Comparison of ENCODE assay signal across 20 mouse cellular contexts in the genomic region with DNA sequence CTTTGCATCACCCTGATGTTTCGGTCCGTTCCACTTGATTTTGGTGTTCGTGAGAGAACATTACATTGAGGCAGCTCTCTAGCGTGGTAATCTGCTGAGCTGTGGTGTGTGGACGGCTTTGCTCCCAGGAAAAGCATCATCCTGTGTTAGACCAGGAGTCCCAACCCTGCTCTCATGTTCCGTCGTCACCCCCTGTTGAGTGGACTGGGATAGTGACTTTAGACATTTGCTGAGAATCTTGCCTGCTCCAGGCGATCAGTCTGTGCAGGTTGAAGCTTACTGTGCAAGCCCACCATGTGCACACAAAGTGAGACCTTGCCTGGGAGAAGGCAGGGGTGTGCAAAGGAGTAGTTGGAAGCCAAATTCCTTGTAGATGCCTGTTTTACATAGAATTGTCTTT.
DNase-seq lines count a peak whose midpoint lies in the region; ATAC-seq and TF ChIP-seq lines count a peak whose summit lies in the region.
"Had no signal": no experiment of that assay in that cellular context is flagged by ENCODE, and none has a peak within 500 bp of the region (broad histone marks: within the 10 kb centered on the region; RNA-seq: fewer than 3 reads in every experiment).

No protein-coding gene starts in this region.

- H3K27ac ChIP-seq in heart, embryonic 11.5 days (ENCODE audit: low read depth, low read length) = 0 out of 2 replicates have a peak overlapping the region, but pooled peaks have one; percentile 43
- peak overlapping the region; percentile 57 for H3K27ac ChIP-seq in kidney, adult 2 months (ENCODE audit: insufficient read depth, low read depth, low read length)
- H3K27ac ChIP-seq in bone marrow, adult 2 months (ENCODE audit: control insufficient read depth, insufficient read depth, low read depth, low read length, poor library complexity) = peak overlapping the region; percentile 50; the same call in 1 of the 2 replicates
- peak overlapping the region; percentile 35; the same call in 1 of the 2 replicates for H3K27ac ChIP-seq in brown adipose tissue, adult 24 weeks (replicated peaks; ENCODE audit: low read depth, low read length)
- no peak overlapping the region for H3K27ac ChIP-seq in hindbrain, embryonic 13.5 days
- H3K27ac ChIP-seq: forebrain, embryonic 13.5 days; limb, embryonic 13.5 days; liver, embryonic 13.5 days; midbrain, embryonic 13.5 days; stomach, embryonic 15.5 days had no signal

- 79% methylated on average over 8 of the region's 8 CpGs for WGBS in heart, embryonic 11.5 days (ENCODE audit: insufficient replicate concordance)
- WGBS in kidney, adult 2 months = 86% methylated on average over 8 of the region's 8 CpGs
- 78% methylated on average over 8 of the region's 8 CpGs for WGBS in bone marrow, adult 2 months
- WGBS in hindbrain, embryonic 13.5 days = 82% methylated on average over 8 of the region's 8 CpGs

- H3K27me3 ChIP-seq in heart, embryonic 11.5 days (ENCODE audit: control insufficient read depth, insufficient read depth, low read length) = no peaks in the 10 kb centered on the region
- H3K27me3 ChIP-seq in kidney, adult 2 months (replicated peaks; ENCODE audit: control insufficient read depth, insufficient read depth, low read length) = no peaks in the 10 kb centered on the region
- H3K27me3 ChIP-seq in hindbrain, embryonic 13.5 days = no peaks in the 10 kb centered on the region
- H3K27me3 ChIP-seq: forebrain, embryonic 13.5 days; limb, embryonic 13.5 days; liver, embryonic 13.5 days; midbrain, embryonic 13.5 days; stomach, embryonic 15.5 days had no signal

- H3K9me3 ChIP-seq in heart, embryonic 11.5 days (replicated peaks; ENCODE audit: control insufficient read depth, low read length) = no peaks in the 10 kb centered on the region
- no peaks in the 10 kb centered on the region for H3K9me3 ChIP-seq in hindbrain, embryonic 13.5 days
- H3K9me3 ChIP-seq: forebrain, embryonic 13.5 days; limb, embryonic 13.5 days; liver, embryonic 13.5 days; midbrain, embryonic 13.5 days; stomach, embryonic 15.5 days had no signal

- H3K4me2 ChIP-seq in heart, embryonic 11.5 days = no peak overlapping the region
- H3K4me2 ChIP-seq in hindbrain, embryonic 13.5 days = no peak overlapping the region
- H3K4me2 ChIP-seq: forebrain, embryonic 13.5 days; limb, embryonic 13.5 days; liver, embryonic 13.5 days; lung, embryonic 14.5 days; midbrain, embryonic 13.5 days; stomach, embryonic 15.5 days had no signal

- DNase-seq in heart, adult 8-10 months (ENCODE audit: low spot score) = no peak
- DNase-seq in kidney, adult 2 months = no peak
- DNase-seq in kidney, postnatal 36 days = no peak
- DNase-seq: adrenal gland, postnatal 10 days; cerebellum, adult 2 months; cerebellum, postnatal 36 days; gastrocnemius, postnatal 25 days; liver, embryonic 13.5 days; lung, embryonic 14.5 days; spleen, adult 18-20 months; thymus, adult 18-20 months; thymus, postnatal 4 days had no signal

- H3K4me1 ChIP-seq in heart, embryonic 11.5 days (ENCODE audit: control insufficient read depth, insufficient read depth, low read length) = peaks cover 65% of the 10 kb centered on the region
- H3K4me1 ChIP-seq in kidney, adult 2 months (ENCODE audit: control insufficient read depth, insufficient read depth, low read length) = peaks cover 34% of the 10 kb centered on the region
- H3K4me1 ChIP-seq in bone marrow, adult 2 months (ENCODE audit: control insufficient read depth, insufficient read depth, low read length) = peaks cover 12% of the 10 kb centered on the region
- H3K4me1 ChIP-seq in brown adipose tissue, adult 24 weeks (ENCODE audit: control insufficient read depth, insufficient read depth, insufficient read length, low read length) = peaks cover 30% of the 10 kb centered on the region
- peaks cover 10% of the 10 kb centered on the region for H3K4me1 ChIP-seq in hindbrain, embryonic 13.5 days (replicated peaks)

- ATAC-seq in heart, embryonic 11.5 days (replicated peaks; ENCODE audit: insufficient number of reproducible peaks, low FRiP score, low TSS enrichment) = no peak
- ATAC-seq in hindbrain, embryonic 13.5 days (ENCODE audit: low FRiP score) = no peak
- ATAC-seq: forebrain, embryonic 13.5 days; midbrain, embryonic 13.5 days had no signal

- no peak for TF ChIP-seq POLR2A in kidney, adult 2 months (IDR thresholded peaks at IDR 0.05; ENCODE audit: low read depth, low read length)
- TF ChIP-seq POLR2A in bone marrow, adult 2 months (IDR thresholded peaks at IDR 0.05; ENCODE audit: borderline replicate concordance, control insufficient read depth, low read depth, low read length) = no peak

- no peak for TF ChIP-seq CTCF in kidney, adult 2 months (conservative IDR thresholded peaks at IDR 0.05; ENCODE audit: insufficient read depth, insufficient read length, low read depth, low read length)
- TF ChIP-seq CTCF in bone marrow, adult 2 months (IDR thresholded peaks at IDR 0.05; ENCODE audit: control insufficient read depth, insufficient read depth, low read length) = no peak

- H3K4me3 ChIP-seq in heart, embryonic 11.5 days (ENCODE audit: low read depth, low read length) = no peak overlapping the region
- no peak overlapping the region for H3K4me3 ChIP-seq in kidney, adult 2 months (ENCODE audit: insufficient read depth, low read depth, low read length)
- H3K4me3 ChIP-seq in bone marrow, adult 2 months (replicated peaks; ENCODE audit: control insufficient read depth, low read depth, low read length) = no peak overlapping the region
- H3K4me3 ChIP-seq in brown adipose tissue, adult 24 weeks (ENCODE audit: insufficient read depth, low read depth, low read length) = no peak overlapping the region
- no peak overlapping the region for H3K4me3 ChIP-seq in hindbrain, embryonic 13.5 days
- H3K4me3 ChIP-seq: forebrain, embryonic 13.5 days; limb, embryonic 13.5 days; liver, embryonic 13.5 days; midbrain, embryonic 13.5 days; stomach, embryonic 15.5 days had no signal

- no peaks in the 10 kb centered on the region for H3K36me3 ChIP-seq in heart, embryonic 11.5 days (ENCODE audit: control insufficient read depth, insufficient read depth, low read length)
- H3K36me3 ChIP-seq in kidney, adult 2 months (ENCODE audit: control insufficient read depth, insufficient read depth, low read length) = no peaks in the 10 kb centered on the region
- no peaks in the 10 kb centered on the region for H3K36me3 ChIP-seq in hindbrain, embryonic 13.5 days
- H3K36me3 ChIP-seq: limb, embryonic 13.5 days; liver, embryonic 13.5 days; midbrain, embryonic 13.5 days; stomach, embryonic 15.5 days had no signal

- no peak overlapping the region for H3K9ac ChIP-seq in heart, embryonic 11.5 days (ENCODE audit: low read depth, low read length)
- H3K9ac ChIP-seq in hindbrain, embryonic 13.5 days = no peak overlapping the region
- H3K9ac ChIP-seq: forebrain, embryonic 13.5 days; limb, embryonic 13.5 days; liver, embryonic 13.5 days; lung, embryonic 14.5 days; midbrain, embryonic 13.5 days; stomach, embryonic 15.5 days had no signal
